Mouse (Mus musculus) left cerebral cortex, postnatal 10 days (tissue): Measurements from ENCODE around the gene Lacc1. TPM values are rescaled to one million over a fixed set of nuclear protein-coding genes. Genes with fewer than 3 reads are reported as not detected.
"Not testable (repeated sequence)": the region's sequence is repeated elsewhere in the genome, so short reads cannot be mapped to it uniquely, and the experiment has no call there.

ENCODE experiments used
- DNase-seq, 2 experiments: peaks; one replicate each; pipeline ENCODE4 v3.0.0; 2021 to 2022; ENCODE audit warnings: low spot score in 2 of 2, mixed read lengths in 1 of 2; ENCODE audit errors: extremely low spot score in 1 of 2
- intact Hi-C: fragments of 180-260 bp; cut with DNase I; formaldehyde crosslinking; loops from one replicate; pipeline ENCODE4 v1.15.1; 2025
- total RNA-seq, 2 experiments: library from RNA; stranded (reverse); gene quantifications; 2 replicates each; pipeline ENCODE4 v1.2.3; 2021

The Lacc1 gene
- total RNA-seq, 2 experiments from 2014 or later, result 4.1 to 5.5 TPM

DNA sequence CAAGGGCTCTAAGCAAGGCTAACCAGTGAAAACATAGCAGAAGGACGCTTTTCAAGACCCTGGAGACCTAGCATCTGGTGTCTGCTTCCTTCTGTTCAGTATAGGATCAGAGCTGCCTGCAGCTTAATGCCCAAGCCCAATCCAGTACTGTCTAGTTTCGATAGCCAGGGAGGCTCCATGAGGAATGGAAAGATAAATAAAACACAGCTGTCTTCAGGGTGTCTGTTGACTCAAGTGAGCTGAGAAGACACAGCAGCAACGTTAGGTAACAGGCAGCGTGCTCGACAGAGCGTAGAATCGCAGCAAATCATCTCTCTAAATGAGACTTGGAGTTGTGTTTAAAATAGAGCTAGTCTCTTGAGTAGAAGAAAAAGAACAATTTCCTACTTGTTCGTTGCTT lies 32.0 kb downstream of the Lacc1 start:
- DNase-seq, result no peak
- intact Hi-C loops, result loop anchor here (5.0 to 10.0 kb wide), 2 partner anchors 117 to 240 kb away; no protein-coding TSS in a partner anchor

- DNase-seq, intact Hi-C loops: not testable (repeated sequence)
Observed at GRCm38 (mm10) chr14:76990351-76990750, 46.4 kb downstream of the Lacc1 start.

DNA sequence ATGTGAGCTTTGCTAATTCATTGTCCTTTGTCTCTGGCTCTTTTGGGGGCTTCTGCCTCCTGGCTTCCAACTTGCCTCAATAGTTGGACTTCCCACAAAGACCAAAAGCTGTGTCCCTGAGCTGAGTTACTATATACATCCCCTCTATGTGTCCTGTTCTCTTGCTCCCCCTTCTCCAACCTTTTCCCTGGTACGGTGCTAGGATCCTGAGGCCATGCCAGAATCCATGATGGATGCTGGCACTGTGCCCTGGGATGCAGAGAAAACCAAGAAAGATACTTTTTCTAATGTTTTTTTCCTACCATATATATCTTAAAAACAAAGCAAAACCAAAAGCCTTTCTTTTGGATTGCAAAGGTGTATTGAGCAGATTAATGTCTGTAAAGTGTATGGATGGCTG lies 54.9 kb downstream of the Lacc1 start:
- DNase-seq, result no peak
- intact Hi-C loops, result no loop called here

DNA sequence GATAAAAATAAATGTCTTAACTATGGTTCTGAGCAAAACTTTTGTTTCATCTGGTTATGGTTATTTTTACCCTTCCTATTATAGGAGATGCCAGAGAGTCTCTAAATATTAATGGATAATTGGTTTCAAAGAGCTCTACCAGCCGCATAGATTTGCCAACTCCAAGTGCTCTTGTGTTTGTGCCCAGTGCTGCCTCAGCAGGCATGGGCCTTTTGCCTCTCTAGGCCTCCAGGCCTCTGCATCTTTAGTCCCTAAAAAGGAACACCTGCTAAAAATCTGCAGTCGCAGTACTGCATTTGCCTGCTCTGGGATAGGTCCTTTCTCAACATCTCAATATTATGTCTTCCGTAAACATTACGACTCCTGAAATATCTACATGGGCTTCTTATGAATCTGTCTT lies 55.5 kb downstream of the Lacc1 start:
- no peak for DNase-seq
- intact Hi-C loops, result no loop called here

DNA sequence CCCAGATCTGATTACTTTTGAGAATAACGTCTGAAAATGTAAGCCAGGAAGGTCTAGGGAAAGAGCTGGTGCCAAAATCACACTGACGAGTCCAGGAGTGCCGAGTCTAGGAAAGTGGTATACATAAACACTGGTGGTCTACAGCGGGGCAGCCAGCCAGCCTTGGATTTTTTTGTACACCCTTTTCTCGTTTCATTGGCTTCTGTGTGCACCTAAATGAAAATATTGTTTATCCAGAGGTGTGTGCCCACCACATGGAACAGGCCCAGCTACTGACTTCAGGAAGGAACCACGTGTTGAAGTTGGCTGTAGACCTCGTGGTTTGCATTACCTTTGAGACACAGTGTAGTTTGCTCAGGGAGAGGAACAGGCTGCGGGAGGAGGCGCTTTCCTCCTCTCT lies 57.1 kb downstream of the Lacc1 start:
- intact Hi-C loops, result no loop called here
- no peak for DNase-seq

Other genes with a start within 250 kb of the Lacc1 start
- under 1 TPM; 0.69 to 0.93 TPM for gene Ccdc122, start 132 bp downstream of the Lacc1 start, total RNA-seq
- gene Enox1, start 119.9 kb upstream of the Lacc1 start, total RNA-seq, result 10 to 100 TPM; 53.0 to 54.1 TPM